Mouse (Mus musculus) spleen, postnatal 14 days (tissue): ENCODE measurements at regions not wholly inside any gene's neighbourhood (a gene's known extent, or its start where the extent isn't known, plus 50 kb on each side); places are given as distances from the start of the nearest gene placed in this dataset.
A peak's percentile ranks its signal among the peaks of the same experiment; 100 is the strongest.

Experiments
- DNase-seq, 2 experiments: peaks; one replicate each; pipeline ENCODE4 v3.0.0; 2021 to 2022; ENCODE audit warnings: low spot score in 2 of 2

DNA sequence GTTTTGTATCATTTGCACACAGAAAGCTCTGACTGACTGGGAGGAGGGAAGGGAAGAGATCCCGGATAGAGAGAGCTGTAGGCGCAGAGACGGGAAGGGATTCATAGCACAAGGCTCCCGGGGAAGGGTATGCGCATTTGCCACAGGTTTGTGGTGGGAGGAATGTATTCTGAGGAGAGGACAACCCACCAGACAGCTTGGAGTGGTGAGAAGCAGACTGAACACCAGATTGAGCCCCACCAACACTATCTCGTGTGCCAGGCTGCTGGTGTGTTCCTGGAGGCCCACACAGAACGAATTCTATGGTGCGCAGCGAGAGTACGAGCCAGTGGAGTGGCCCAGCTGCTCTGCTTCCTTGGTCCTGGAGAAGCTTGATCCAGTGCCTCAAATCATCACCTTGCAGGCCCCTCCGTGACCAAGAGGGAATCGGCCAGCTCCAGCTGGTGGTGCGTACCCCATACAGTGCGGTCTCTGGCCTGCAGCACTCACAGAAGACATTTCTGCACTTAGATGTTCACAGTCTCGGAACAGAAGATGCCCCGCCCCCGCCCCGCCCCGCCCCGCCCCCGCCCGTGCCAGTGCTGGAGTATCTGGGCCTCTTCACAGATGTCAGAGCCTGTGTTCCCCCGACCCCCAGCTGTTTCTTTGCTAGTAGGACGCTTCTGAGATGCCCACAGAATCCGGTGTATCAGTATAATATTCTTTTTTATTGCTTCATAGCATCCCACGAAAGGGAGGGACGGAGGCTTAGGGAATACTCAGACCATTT lies 92.8 kb upstream of the Tmem189 start:
- no peak for DNase-seq

DNA sequence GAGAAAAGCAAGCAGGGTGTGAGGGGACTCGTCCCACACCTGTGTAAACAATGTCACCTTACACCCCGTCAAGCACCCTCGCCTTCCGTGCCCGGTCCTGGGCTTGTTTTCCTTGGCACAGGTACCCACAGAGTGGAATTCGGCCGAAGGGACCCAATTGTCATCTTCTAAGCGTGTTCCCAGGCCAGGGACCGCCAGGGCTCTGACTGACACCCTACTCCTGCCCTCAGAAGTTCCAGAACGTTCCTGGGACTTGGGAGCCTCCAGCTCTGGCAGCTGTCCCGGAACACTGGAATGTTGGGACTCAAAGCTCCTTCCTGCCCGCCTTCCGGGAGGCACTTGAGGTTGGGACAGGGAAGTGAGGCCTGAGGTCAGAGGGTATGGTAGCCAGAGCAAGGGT lies 91.9 kb upstream of the Tmem189 start:
- DNase-seq, result no peak

GRCm38 (mm10) chr2:167778691-167779090 lies 89.1 kb upstream of the Tmem189 start:
- DNase-seq, result no peak

GRCm38 (mm10) chr2:167778271-167778670 lies 88.6 kb upstream of the Tmem189 start:
- DNase-seq, result no peak

DNA sequence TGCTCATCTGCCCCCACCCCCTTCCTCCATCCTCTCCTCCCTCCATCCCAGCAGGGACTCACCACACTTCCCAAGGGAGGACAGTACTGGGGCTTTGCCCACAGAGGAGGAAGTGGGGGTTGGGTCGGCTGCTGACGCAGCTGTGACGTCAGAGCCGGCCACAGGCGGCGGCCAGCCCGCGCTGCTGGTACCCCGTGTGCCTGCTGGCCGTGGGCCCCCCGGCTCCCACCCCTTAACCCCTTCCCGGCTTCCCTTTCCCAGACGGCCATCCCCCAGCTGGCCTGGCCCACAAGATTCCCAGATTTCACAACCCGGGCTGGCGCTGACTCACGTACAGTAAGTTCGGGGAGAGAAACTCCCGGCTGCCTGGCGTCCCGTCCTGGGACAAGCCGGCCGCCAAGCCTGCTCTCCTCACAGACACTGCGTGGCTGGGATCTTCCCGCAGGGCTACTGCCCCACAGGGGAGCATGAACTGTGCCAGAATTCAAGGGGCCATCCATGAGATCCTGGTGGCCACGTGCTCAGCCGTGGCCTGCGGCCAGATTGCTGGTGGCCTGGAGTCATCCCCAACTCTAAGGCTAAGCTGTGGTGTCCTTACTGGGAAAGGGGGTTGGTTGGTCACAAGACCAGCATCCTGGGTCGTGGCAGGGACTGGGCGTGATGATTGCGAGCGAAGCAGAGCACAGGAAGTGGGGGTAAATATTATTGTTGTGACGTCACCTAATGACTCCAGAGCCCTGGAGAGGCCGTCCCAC lies 87.9 kb upstream of the Tmem189 start:
- DNase-seq, result peak; percentile 42 to 48

DNA sequence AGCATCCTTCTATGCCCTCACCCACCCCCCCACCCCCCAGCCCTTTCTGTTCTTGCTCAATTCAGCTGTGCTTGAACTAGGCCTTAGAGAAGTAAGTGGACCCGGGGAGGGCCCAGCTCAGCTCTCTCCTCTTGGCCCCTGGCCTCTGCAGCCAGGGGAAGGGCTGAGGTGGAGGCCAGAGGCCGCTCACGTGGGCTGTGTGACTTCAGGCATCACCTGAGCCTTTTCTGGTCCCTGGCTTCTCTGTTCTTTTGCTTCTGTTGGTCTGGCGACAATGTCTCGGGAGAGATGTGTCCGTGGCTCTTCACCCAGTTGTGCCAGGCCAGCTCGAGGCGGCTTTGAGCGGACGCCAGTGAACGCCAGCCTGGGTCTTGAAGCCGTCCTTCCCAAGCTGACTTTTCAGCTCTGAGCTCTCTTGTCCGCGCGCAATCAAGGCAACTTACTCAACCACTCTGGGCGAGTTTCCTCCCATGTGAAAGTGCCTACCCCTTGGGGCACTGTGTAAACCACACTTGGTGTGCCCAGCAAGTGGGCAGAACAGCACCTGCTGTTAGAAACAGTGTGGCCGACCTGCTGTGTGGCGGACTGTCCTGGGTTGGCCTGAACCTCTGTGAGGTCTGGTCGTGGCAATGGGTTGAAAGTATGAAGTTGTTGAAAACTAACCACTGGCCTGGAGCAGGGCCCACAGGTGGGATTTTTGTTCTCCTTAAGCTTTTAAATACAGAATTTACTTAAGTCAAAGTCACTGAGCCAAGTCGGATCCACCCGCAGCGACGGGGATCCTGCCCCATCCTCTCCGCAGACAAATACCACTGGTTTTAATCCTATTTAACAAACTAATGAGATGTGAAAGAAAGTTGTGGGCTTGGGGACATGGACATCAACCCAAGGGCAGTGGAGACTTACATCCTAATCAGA lies 86.9 kb upstream of the Tmem189 start:
- no peak for DNase-seq

DNA sequence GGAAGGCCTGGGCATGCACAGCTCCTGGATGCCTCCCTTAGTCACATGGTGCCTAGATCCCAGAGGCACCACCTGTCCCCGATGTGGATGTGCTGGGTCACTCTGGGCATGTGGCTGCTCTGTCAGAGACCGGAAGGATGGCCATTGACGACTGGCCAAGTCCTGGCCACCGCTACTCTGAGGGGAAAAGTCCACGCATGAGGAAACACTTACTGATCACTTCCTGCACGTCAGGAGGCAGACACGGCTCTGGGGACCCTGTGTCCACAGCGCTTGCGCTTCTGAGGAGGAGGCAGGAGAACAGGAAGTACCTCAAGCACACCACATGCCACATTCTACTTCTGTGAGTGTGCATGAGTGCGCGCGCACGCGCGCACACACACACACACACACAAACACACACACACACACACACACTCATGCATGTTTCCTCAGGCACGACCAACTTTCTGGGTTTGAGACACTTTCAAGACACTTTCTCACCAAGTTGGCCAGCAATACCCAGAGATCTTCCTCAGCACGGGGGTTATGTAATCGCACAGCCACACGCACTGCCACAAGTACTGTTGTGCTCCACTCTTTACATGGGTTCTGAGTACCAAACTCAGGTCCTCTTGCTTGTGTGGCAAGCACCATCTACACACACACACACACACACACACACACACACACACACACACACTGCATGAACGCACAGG lies 85.7 kb upstream of the Tmem189 start:
- DNase-seq, result no peak

- no peak for DNase-seq
These were observed 85.2 kb upstream of the Tmem189 start for GRCm38 (mm10) chr2:167774806-167775179.

DNA sequence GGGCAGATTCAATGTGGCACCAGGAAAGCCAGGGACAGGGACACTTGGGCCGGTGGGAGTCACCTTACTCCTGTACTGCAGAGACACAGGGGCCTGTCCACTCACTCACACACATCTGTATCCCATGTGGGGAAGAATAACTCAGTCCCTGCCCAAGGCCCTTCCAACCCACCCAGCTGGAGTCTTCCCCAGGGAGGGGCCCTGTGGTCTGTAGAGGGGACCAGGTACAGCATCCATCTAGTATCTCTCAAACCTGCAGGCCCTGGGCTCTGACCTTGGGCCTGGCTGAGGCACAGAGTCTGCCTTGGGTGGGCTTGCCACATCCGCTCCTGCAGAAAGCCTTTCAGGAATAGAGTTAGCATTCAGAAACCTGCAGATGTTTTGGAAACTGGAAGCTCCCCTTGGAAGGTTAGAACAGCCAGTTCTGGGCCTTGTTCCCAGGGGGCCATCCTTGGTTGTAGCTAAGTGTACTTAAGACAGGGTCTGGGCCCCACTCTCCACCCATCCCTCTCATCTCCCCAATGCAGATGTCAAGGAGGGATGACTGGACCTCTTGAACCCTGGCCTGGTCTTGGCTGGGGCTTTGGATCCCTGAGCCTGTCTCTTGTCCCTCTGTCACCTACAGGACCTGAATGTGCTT lies 84.7 kb upstream of the Tmem189 start:
- no peak for DNase-seq

- no peak for DNase-seq
These were observed 83.2 kb upstream of the Tmem189 start for GRCm38 (mm10) chr2:167772834-167773233.

GRCm38 (mm10) chr2:167767962-167768361 lies 78.3 kb upstream of the Tmem189 start:
- DNase-seq, result no peak

DNA sequence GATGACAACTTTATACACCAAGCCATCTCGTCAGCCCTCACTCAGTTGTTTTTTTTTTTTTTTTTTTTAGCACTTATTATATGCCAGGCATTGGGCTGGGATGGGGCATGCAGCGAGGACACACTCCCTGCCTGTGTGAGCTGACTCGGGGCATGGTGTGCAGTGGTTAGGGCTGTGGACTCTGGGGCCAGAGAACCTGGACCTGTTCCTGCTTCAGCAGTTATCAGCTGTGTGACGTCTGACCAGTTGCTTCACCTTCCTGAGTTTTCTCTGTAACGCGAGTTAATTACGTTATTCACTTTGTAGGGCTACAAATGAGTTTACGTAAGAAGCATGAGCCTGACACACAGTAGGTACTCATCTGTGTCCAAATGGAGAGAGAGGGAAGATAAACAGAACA lies 77.7 kb upstream of the Tmem189 start:
- DNase-seq, result no peak

- DNase-seq, result no peak
These were observed 76.2 kb upstream of the Tmem189 start for GRCm38 (mm10) chr2:167765811-167766210.

GRCm38 (mm10) chr2:167765072-167765800 lies 75.6 kb upstream of the Tmem189 start:
- DNase-seq, result no peak

DNA sequence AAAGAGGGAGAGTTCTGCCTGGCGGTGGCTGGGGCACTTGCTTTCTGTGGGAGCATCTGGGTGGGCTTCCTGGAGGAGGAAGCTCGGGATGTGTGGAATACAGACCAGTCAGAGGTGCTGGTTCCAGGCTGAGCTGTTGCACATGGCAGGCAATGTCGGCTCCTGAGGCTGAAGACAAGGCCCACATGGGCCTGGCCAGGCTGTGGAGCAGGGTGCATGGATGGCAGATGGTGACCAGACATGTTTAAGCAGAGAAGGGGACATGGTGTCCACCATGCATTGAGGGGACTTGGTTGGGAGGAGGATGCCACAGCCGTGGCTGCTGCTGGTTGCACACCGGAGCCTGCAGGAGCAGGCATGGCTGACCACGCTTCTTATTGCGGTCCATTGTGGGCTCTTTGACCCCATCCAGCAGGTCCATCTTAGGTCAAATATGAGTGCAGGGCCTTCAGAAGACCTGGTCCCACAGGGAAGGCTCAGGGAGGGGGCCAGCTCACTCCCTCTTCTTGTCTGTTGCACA lies 74.3 kb upstream of the Tmem189 start:
- no peak for DNase-seq

DNA sequence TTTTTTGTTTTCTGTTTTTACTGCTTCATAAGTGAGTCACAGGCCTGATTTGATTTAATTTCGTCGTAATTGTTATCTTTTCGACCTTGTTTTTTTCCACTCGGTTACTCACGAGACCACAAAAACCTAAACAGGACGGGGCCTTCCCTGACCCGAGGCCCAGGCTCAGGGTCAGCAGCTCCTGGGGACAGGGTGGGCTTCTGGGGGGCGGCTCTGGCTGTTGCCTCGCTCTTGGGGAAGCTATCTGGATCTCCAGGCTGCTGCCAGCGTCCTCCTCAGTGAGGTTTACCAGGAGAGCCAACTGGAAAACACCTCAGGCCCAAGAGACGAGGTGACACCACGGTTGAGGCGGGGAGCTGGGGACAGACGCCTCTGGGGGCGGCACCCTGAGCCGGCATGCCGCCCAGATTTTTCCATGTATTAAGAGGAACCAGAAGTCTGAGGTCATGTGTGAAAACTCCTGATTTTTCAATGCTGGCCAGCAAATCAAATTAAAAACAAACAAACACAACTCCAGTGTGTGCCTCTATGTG lies 71.8 kb upstream of the Tmem189 start:
- DNase-seq, result no peak

- DNase-seq, result no peak
These were observed 71.2 kb upstream of the Tmem189 start for GRCm38 (mm10) chr2:167760681-167761403.

GRCm38 (mm10) chr2:167759603-167760390 lies 70.2 kb upstream of the Tmem189 start:
- no peak for DNase-seq
